Mouse (Mus musculus): ENCODE data around the gene Kcnq2.

Kcnq2 gene

GRCm38 (mm10) chr2:181147546-181148317 is 12.6 kb upstream of the Kcnq2 start:
- DNase-seq (ENCODE audit: low spot score in 2 of 2): no peak

- DNase-seq (ENCODE audit: low spot score in 2 of 2): no peak
Measured at GRCm38 (mm10) chr2:181146976-181147545, 12.0 kb upstream of the Kcnq2 start.

GRCm38 (mm10) chr2:181144675-181145074 is 9.6 kb upstream of the Kcnq2 start:
- no peak for DNase-seq (ENCODE audit: low spot score in 2 of 2)

- no peak for DNase-seq (ENCODE audit: low spot score in 2 of 2)
Measured at GRCm38 (mm10) chr2:181143509-181144276, 8.6 kb upstream of the Kcnq2 start.

DNA sequence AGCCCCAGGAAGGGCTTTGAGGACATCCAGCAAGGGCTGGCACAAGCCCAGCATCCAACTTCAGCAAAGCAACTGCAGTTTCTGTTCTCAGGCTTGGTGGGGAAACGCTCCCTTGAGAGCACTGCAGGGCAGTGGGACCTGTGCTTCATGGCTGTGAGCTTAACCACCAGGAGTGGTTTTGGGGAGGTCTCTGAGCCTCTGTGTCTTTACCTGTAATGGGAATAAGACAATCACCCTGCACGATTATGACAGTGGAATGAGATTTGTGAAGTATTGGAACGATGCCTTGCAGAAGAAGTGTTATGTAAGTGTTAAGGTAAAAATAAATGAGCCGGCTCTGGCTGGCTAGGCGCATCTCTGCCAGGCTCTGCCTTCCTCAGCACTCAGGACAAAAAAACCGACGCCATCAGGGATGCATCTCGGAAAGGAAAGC is 7.6 kb upstream of the Kcnq2 start:
- DNase-seq (ENCODE audit: low spot score in 2 of 2): no peak

GRCm38 (mm10) chr2:181139641-181140193 is 4.6 kb upstream of the Kcnq2 start:
- DNase-seq (ENCODE audit: low spot score in 2 of 2): no peak

- no peak for DNase-seq (ENCODE audit: low spot score in 2 of 2)
Measured at GRCm38 (mm10) chr2:181136934-181137333, 1.8 kb upstream of the Kcnq2 start.

DNA sequence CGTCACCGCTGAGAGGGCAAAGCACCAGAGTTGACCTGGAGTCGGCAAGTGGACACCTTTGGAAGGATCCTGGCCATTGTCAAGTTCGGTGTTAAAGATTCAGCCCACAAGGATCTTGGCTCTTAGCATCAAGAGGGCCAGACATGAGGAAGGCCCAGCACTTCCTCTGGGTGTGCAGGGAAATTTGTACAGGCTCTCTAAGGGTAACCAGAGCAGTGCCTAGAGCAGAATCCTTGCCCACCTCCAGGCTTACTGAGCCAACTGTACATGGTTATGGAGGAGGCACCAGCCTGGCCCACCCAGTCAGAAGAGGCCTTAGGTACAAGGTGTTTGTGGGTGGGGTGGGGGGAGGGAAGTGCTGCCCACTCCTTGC is 332 bp upstream of the Kcnq2 start:
- no peak for DNase-seq (ENCODE audit: low spot score in 2 of 2)

DNA sequence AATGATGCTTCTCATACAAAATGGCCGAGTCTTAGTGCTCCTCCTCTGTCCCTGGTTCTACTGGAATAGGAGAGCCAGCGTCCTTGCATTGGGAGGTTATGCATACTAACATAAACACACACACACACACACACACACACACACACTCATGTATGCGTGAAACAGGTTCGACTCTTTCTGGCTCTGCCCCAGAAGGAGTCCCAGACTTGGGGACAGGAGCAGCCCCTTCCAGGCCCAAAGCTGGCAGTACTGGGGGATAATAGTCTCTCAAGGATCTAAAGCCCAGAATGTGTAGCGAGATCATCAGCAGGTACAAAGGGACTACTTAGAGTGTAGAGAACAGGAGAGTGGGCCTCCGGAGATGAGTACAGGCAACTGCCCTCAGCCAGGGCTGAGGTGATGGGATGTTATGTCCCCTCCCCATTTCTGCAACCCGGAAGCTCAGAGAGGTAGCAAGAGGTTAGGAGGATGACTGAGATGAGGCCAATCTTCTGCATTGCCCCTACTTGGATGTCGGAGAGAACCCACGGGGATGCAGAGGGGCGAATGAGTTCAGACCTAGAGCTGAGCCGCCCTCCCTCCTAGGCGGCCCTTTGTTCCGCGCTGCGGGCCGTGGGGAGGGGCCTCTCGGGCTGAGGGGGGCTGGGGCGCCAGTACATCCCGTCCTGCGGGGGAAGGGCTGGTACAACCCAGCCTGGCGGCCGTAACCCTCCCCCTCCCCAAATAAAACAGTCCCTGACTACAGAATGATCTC is 1.1 kb downstream of the Kcnq2 start:
- no peak for DNase-seq (ENCODE audit: low spot score in 2 of 2)

GRCm38 (mm10) chr2:181130245-181130644 is 4.9 kb downstream of the Kcnq2 start:
- no peak for DNase-seq (ENCODE audit: low spot score in 2 of 2)

GRCm38 (mm10) chr2:181128963-181129362 is 6.1 kb downstream of the Kcnq2 start:
- DNase-seq (ENCODE audit: low spot score in 2 of 2): no peak

GRCm38 (mm10) chr2:181127786-181128185 is 7.3 kb downstream of the Kcnq2 start:
- DNase-seq (ENCODE audit: low spot score in 2 of 2): no peak

GRCm38 (mm10) chr2:181125726-181126455 is 9.2 kb downstream of the Kcnq2 start:
- no peak for DNase-seq (ENCODE audit: low spot score in 2 of 2)

DNA sequence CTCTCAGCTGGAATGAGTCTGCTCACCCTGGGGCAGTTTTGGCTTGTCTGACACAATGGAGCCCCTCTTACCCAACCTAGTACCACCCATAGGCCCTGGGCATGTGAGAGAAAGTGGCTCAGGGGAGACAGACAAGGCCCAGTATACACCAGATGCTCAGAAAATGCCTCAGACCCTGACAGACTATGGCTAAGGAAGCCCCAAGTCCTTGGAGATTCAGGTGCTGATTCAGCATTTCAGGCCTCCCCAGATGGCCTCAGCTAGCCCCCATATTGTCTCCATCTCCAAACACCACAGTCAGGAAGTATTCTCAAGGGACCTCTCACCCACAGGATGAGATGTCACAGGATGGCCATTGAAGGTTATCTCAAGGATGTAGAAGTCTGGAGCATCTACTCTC is 12.5 kb downstream of the Kcnq2 start:
- DNase-seq (ENCODE audit: low spot score in 2 of 2): no peak

GRCm38 (mm10) chr2:181120922-181121449 is 14.1 kb downstream of the Kcnq2 start:
- no peak for DNase-seq (ENCODE audit: low spot score in 2 of 2)

GRCm38 (mm10) chr2:181119952-181120351 is 15.1 kb downstream of the Kcnq2 start:
- no peak for DNase-seq (ENCODE audit: low spot score in 2 of 2)

- no peak for DNase-seq (ENCODE audit: low spot score in 2 of 2)
Measured at GRCm38 (mm10) chr2:181116436-181116835, 18.7 kb downstream of the Kcnq2 start.

DNA sequence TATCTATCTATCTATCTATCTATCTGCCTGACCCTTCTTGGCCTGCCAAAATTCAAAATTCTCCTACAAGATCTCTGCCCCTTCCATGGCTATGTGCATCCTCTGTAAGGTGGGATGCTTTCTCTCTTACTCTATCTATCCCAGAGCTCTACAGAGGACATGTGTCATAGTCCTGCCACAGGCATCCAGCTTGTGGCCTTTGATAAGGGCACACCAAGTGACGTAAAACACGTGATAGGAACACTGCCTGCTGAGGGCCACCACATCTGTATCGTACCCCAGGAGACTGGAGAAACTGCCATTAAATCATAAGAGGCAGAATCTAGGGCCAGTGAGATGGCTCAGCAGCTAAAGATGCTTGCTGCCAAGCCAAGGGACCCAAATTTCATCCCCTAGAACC is 19.7 kb downstream of the Kcnq2 start:
- DNase-seq (ENCODE audit: low spot score in 2 of 2): no peak

GRCm38 (mm10) chr2:181113762-181114361 is 21.2 kb downstream of the Kcnq2 start:
- DNase-seq (ENCODE audit: low spot score in 2 of 2): no peak

- no peak for DNase-seq (ENCODE audit: low spot score in 2 of 2)
Measured at GRCm38 (mm10) chr2:181111665-181112064, 23.4 kb downstream of the Kcnq2 start.
